Mouse (Mus musculus) left cerebral cortex, adult 2 months (tissue): ENCODE measurements at regions not wholly inside any gene's neighbourhood (a gene's known extent, or its start where the extent isn't known, plus 50 kb on each side); places are given as distances from the start of the nearest gene placed in this dataset.

Source experiments
- DNase-seq, 2 experiments: peaks; one replicate each; pipeline ENCODE4 v3.0.0; 2021 to 2022; ENCODE audit warnings: low spot score in 2 of 2, mixed read lengths in 1 of 2; ENCODE audit errors: extremely low spot score in 1 of 2
- H3K27ac ChIP-seq: fragments of 200-600 bp; 2 replicates; pipeline ENCODE4 v1.8.1; 2022
- H3K4me3 ChIP-seq: fragments of 200-600 bp; 2 replicates; pipeline ENCODE4 v1.8.1; 2022
- CTCF ChIP-seq: fragments of 200-600 bp; IDR thresholded peaks from 2 replicates; pipeline ENCODE4 v1.8.1; 2022; ENCODE audit warnings: antibody characterized with exemption, mild to moderate bottlenecking, moderate library complexity
- intact Hi-C: fragments of 180-260 bp; cut with DNase I; formaldehyde crosslinking; loops from one replicate; pipeline ENCODE4 v1.15.1; 2025

DNA sequence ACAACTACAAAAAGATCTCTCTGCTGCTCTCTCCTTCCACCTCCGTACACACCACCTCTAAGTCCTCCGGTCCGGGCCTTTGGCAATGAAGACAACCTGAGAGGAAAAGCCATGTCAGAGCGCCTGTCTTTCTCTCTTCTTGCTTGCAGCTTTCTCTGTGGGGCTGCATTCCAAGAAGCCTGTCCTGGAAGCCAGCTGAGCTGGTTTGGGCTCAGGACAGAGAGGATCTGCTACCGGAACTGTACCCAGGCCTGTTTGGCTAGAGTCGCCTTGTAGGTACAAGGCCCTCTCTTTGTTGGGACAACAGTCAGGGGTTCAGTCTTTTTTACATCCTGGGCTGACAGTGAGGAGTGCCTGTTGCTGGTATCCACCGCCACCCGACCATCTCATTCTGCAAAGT lies 321.4 kb downstream of the Med13l start:
- DNase-seq = no peak
- no peak for TF ChIP-seq CTCF
- Histone ChIP-seq H3K27ac (no peak overlapping the region), H3K4me3 (no peak overlapping the region)
- intact Hi-C loops = no loop called here

DNA sequence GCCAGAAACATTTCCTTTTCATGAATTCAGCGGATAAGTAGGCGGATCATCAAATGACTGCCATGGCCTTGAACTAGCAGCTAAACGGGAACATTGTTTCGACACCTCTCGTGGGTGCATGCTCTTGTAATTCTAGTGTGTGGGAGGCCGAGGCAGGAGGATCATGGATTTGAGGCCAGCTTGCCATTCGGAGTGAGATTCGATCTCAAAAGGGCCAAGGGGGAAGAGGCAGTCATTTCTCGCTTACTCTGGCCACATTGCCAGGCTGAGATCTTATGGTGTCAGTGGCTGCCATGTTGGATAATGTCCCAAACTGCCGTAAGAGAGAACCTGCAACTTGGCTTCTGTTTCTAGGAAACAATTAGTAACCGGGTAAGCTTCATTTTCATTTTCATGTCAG lies 327.7 kb downstream of the Med13l start:
- no peak for TF ChIP-seq CTCF
- DNase-seq = no peak
- H3K4me3 ChIP-seq = no peak overlapping the region
- intact Hi-C loops = no loop called here
- no peak overlapping the region for H3K27ac ChIP-seq

- intact Hi-C loops = no loop called here
- H3K4me3 ChIP-seq = no peak overlapping the region
- TF ChIP-seq CTCF = no peak
Measured at GRCm38 (mm10) chr5:118891131-118891530, 330.7 kb downstream of the Med13l start.

DNA sequence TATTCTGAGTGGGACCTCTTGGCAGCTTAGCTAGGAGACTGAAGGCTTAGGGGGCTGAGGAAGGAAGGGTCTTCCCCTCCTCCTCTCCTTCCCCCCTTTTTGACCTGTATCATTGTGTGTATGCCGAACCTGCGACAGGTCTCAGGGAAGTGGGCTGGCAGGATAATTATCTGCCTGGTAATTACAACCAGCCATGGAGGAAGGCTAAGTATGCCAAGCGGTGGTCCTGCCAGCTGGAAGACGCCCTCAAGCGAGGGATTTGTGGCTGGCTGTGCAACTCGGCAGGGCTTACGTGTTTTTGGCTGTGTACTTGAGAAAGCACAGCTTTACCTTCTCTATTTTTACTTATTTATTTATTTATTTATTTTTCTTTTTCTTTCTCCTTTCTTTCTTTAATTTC lies 347.7 kb downstream of the Med13l start:
- intact Hi-C loops = no loop called here
- no peak overlapping the region for H3K27ac ChIP-seq
- no peak for TF ChIP-seq CTCF
- no peak for DNase-seq
- H3K4me3 ChIP-seq = no peak overlapping the region

More at GRCm38 (mm10) chr5:118891131-118891530, 330.7 kb downstream of the Med13l start:
- DNase-seq = no peak
- H3K27ac ChIP-seq = no peak overlapping the region

DNA sequence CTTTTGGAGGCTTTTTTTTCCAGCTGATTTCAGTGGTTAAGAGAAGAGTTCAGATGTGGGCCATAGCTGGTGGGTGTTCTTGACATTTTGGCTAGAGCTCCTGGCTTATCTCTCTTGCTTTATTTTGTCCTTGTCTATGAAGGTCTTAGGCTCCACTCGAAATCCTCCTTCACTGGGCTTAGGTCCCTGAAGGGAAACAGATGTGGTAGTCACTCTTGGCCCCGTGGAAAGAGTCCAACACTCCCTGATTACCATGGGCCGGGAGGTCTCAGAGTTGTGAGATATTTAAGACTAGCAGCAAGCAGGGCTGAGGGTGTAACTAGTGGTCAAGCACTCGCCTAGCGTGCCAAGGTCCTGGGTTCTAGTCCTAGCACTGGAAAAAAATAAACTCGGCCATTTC lies 349.3 kb downstream of the Med13l start:
- Histone ChIP-seq H3K4me3 (no peak overlapping the region), H3K27ac (no peak overlapping the region)
- intact Hi-C loops = no loop called here
- no peak for TF ChIP-seq CTCF
- no peak for DNase-seq

DNA sequence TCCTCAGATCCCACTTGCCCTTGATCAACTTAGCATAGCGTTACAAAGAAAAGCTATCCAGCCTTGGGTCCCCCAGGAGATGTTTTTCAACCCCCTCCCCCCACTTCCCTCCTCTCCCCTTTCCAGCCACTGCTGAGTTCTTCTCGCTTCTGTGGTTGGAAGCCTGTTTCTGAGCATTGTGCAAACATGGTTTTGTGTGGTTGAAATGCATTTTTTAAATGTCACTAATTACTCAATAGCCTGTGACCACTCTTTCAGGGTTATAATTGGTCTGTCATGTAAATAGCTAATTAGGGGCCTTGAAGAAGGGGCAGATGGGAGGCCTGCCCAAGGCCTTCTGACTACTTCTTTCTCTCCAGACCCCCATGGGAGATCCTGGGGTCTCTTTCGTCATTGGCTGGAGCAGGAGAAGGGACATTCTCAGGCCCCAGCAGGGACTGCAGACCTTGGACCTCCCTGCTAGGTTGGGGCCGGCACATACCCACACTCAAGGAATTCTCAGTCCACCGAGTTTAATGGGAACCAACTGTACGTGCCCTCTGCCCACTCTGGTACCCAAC lies 353.8 kb downstream of the Med13l start:
- H3K4me3 ChIP-seq = no peak overlapping the region
- DNase-seq = no peak
- H3K27ac ChIP-seq = no peak overlapping the region
- no peak for TF ChIP-seq CTCF
- intact Hi-C loops = no loop called here

DNA sequence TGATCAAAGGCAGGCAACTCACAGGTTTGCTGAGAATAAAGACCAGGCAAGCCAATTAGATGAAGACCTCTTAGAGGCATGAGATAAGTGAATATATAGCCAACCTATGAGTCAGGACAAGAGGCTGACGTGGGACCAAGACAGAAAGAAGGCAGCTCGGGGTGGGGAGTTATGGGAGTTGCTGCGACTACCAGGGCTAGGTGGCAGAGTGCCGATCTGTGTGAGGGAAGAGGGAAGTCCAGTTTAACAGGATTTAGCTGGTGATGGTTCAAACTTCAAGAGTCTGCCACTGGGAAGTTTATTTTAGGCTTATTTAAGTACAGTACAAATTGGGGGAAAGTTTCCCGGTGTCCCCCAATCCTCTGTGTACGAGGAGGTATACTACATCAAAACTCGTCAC lies 362.9 kb downstream of the Med13l start:
- no peak for TF ChIP-seq CTCF
- DNase-seq = no peak
- intact Hi-C loops = no loop called here
- Histone ChIP-seq H3K27ac (no peak overlapping the region), H3K4me3 (no peak overlapping the region)

DNA sequence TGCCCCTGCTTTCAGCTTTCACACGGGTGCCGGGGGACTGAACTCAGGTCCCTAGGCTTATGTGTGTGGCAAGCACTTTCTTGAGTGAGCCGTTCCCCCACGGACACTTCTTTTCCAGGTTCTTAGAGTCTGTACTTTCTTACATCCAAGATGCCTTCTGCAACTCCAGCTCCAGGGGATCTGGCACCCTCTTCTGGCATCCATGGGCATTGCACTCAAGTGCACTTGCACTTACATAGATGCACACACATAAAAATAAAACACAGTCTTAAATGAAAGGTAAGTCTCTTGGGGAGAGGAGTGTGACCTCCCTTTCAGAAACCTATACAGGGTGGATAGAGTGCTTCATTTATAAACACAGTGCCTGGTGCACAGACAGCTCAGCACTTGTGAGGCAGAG lies 368.6 kb downstream of the Med13l start:
- Histone ChIP-seq H3K4me3 (no peak overlapping the region), H3K27ac (no peak overlapping the region)
- intact Hi-C loops = no loop called here
- no peak for DNase-seq
- TF ChIP-seq CTCF = peak; percentile 16

GRCm38 (mm10) chr5:118929990-118930501 lies 369.6 kb downstream of the Med13l start:
- Histone ChIP-seq H3K4me3 (no peak overlapping the region), H3K27ac (no peak overlapping the region)
- intact Hi-C loops = no loop called here
- no peak for DNase-seq
- TF ChIP-seq CTCF = no peak

- intact Hi-C loops = no loop called here
- Histone ChIP-seq H3K4me3 (no peak overlapping the region), H3K27ac (no peak overlapping the region)
- no peak for TF ChIP-seq CTCF
- DNase-seq = no peak
Measured at GRCm38 (mm10) chr5:118939336-118940039, 379.0 kb downstream of the Med13l start.

DNA sequence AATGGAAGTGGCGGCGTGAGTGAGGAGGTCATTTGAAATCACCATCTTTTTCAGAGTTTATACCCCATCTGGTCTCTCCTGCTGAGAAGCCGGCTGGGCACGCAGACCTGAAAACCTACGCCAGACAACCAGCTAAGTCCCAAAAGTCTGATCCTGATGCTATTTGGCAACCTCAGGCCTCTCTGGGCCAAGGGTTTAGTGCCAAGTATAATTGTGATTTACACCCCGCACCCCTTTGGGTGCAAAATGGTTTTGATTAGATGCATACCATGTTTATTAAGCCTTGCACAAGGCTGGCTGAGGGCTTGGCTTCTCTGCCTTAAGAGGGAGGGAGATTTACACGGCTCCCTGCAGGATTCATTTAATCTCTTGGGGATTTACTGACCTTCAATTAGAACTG lies 383.8 kb downstream of the Med13l start:
- TF ChIP-seq CTCF = no peak
- intact Hi-C loops = no loop called here
- H3K27ac ChIP-seq = no peak overlapping the region
- no peak for DNase-seq
- H3K4me3 ChIP-seq = no peak overlapping the region

DNA sequence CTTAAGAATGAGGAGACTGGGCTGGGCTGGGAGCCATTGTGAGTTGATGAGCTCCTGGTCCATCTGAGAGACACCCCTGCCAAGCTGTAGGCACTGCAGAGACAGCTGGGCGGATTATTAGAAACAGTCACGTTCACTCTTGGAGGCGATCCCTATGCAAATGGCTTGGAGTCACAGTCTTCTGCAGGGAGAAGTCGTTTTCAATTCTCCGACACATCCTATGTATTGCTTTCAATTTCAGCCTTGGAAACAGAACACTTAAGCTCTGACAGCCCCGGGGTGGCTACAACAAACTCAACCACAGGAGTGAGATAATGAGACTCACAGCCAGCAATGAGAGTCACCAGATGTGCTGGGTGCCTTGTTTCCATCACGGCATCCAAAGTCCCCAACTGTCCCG lies 385.6 kb downstream of the Med13l start:
- no peak for DNase-seq
- Histone ChIP-seq H3K27ac (no peak overlapping the region), H3K4me3 (no peak overlapping the region)
- intact Hi-C loops = no loop called here
- no peak for TF ChIP-seq CTCF

DNA sequence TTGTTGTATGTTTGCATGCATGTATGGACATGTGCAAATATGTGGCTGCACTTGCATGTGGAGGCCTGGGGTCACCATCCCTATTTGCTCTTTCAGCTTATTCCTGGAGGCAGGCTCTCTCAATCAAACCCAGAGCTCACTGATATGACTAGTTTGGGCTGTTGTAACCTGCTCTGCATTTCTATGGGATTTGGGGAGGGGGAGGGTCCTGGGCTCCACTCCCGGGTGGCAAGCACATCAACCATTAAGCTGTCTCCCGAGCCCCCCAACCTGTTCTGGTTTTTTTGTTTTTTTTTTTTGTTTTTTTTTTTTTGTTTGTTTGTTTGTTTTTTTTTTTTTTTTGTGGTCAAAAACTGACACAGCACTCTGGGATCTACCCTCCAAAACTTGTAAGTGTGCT lies 386.5 kb downstream of the Med13l start:
- intact Hi-C loops = no loop called here

More for the DNA sequence above, 386.5 kb downstream of the Med13l start:
- Histone ChIP-seq H3K4me3 (no peak overlapping the region), H3K27ac (no peak overlapping the region)
- no peak for DNase-seq
- TF ChIP-seq CTCF = no peak
